Mouse (Mus musculus) embryonic fibroblast, embryonic 13.5 days (primary cell): ENCODE data around the gene Efcab12. TPM values are rescaled to one million over a fixed set of nuclear protein-coding genes. Genes with fewer than 3 reads are reported as not detected.

Experiments used
- H3K27ac ChIP-seq: 2 replicates; pipeline ENCODE4 v1.5.1; 2012; ENCODE audit warnings: low read length, control low read depth, inconsistent platforms; ENCODE audit not compliant: insufficient read depth
- H3K4me1 ChIP-seq: 2 replicates; pipeline ENCODE4 v1.6.1; 2011; ENCODE audit warnings: low read length; ENCODE audit not compliant: control insufficient read depth, insufficient read depth
- H3K4me3 ChIP-seq: 2 replicates; pipeline ENCODE4 v1.5.1; 2011; ENCODE audit warnings: mild to moderate bottlenecking, control low read depth, low read length; ENCODE audit not compliant: insufficient read depth
- CTCF ChIP-seq: IDR thresholded peaks from 2 replicates; pipeline ENCODE4 v1.5.1; 2011; ENCODE audit warnings: mild to moderate bottlenecking, control low read depth, low read length, moderate library complexity, borderline replicate concordance; ENCODE audit not compliant: insufficient read depth
- POLR2A ChIP-seq: IDR thresholded peaks from 2 replicates; pipeline ENCODE4 v1.6.1; 2011; ENCODE audit warnings: low read depth, mild to moderate bottlenecking, control low read depth, low read length, moderate library complexity
- polyA plus RNA-seq: library from polyadenylated mRNA; stranded (reverse); fragments of >200 nt; gene quantifications from 2 replicates; pipeline ENCODE4 v1.2.4, GENCODE M21; 2011; ENCODE audit warnings: low read depth; ENCODE audit not compliant: missing spikeins, insufficient read length

Efcab12 gene
- polyA plus RNA-seq, 1 experiment, result 0.19 TPM

DNA sequence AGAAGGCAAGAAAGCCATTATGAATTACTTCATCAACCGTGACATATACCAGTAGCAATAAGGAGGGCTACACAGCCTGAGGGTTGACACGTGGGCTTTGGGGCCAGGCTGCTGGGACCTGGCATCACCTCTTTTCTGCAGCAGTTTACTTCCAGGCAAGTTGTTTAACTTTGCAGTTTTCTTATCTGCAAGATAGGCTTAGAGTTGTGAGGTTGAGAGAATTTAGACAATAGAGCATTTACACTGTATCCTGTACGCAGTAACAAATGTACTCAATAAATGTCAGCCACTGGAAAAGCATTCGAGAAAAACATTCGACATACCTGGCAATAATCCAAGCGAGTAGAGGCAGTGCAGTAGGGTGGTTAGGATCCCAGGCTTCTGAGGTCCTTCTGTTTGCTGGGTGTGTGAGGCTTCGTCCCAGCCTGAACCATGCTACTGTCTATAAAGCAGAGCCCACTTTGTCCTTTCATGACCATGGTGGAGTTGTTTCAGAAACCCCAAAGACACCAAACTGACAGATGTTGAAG is 21.9 kb upstream of the Efcab12 start:
- Histone ChIP-seq H3K27ac (no peak overlapping the region), H3K4me1 (no peaks in the 10 kb centered on the region), H3K4me3 (no peak overlapping the region)
- TF ChIP-seq CTCF (no peak), POLR2A (no peak)

DNA sequence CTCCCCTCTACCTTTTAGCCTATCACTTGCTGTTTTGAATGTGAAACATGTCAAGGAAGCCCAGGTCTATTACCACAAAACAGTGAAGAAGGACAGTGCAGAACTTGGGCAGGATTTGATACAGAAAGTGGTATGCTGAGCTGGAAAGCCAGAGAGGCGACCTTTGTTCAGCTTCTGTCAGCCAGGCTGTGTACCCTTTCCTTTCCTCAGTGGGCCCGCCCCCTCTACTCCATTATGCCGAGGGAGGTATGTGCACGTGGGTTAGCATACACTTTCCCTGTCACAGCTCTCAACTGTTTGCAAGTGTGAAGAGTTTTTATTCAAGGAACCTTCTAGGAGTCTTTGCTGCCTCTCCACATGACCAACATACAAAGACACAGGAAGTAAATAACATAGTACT is 21.0 kb upstream of the Efcab12 start:
- Histone ChIP-seq H3K27ac (no peak overlapping the region), H3K4me1 (no peaks in the 10 kb centered on the region), H3K4me3 (no peak overlapping the region)
- TF ChIP-seq POLR2A, result no peak
- no peak for TF ChIP-seq CTCF

DNA sequence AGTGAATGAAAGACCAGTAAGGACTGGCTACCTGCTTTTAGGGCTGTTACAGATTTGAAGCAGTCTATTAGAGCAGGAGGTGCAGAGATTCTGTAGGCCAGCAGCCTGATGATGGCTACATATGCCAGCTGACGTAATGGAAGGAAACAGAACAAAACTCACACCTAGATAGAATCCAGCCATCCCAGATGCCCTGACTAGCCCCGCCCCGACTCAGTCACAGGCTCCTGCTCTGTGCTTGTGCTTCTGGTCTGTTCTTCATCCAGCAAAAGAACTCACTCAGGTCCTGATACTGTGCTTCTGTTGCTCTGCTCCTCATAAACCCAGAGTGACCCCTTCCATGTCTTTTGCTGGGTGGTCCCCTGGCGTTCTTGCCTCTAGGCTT is 18.1 kb upstream of the Efcab12 start:
- TF ChIP-seq POLR2A, result no peak
- no peak for TF ChIP-seq CTCF
- H3K4me1 ChIP-seq, result no peaks in the 10 kb centered on the region
- no peak overlapping the region for H3K27ac ChIP-seq
- H3K4me3 ChIP-seq, result no peak overlapping the region

DNA sequence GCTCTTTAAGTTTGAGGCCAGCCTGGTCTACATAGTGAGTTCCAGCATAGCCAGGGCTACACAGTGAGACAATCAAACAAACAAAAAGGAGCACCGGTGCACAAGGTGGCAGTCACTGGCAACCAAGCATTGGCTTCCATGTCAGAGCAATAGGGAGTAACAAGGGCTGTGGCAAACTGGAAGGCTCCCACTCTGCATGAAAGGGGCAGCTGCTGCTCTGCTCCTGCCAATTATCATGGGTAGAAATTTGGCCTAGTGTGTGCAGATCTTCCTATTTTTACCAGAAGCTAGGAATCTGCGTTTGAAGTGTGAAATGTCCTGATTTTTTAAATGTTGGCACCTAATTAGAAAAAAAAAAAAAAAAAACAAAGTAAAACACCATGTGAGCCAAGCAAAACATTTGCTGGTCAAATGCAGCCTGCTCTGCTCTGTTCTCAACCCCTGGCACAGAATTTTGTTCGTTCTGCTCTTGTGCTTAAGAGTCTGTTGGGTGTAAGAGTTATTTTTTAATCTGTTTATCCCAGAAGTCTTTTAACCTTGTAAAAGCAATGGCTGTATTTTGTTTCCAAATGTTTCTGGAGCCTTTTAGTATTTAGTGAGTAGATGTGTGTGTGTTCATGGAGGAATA is 17.6 kb upstream of the Efcab12 start:
- Histone ChIP-seq H3K4me1 (no peaks in the 10 kb centered on the region), H3K4me3 (no peak overlapping the region), H3K27ac (no peak overlapping the region)
- TF ChIP-seq POLR2A, result no peak
- TF ChIP-seq CTCF, result no peak

DNA sequence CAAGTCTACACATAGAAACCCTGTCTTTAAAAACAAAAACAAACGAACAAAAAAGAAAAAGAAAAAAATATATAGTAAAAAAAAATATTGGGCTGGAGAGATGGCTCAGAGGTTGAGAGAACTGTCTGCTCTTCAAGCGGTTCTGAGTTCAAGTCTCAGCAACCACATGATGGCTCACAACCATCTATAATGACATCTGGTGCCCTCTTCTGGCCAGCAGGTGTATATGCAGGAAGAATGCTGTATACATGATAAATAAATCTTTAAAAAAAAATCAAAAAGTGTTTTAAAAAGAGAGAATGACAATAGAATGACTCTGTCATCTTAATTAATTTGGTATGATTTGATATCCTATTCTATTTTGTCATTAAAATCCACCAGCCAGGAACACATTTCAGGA is 16.2 kb upstream of the Efcab12 start:
- no peak for TF ChIP-seq POLR2A
- TF ChIP-seq CTCF, result no peak

DNA sequence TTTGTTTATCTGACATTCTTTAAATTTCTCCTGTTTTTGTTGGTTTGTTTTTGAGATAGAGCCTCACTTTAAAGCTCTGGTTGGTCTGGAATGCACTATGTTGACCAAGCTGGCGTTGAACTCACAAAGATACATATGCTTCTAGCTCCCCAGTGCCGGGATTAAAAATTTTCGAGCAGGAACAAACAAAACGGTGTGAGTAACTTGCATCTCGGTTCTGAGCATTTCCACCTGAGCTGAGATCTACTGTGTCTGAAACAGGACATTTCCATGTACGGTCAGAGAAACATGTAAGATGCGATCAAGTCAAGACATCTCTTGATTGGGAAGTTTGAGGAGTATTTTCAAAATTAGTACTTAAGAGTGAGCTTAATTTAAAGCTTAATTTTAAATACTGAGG is 15.8 kb upstream of the Efcab12 start:
- peak overlapping the region; percentile 9 for H3K27ac ChIP-seq
- H3K4me3 ChIP-seq, result peak overlapping the region; percentile 48
- no peak for TF ChIP-seq CTCF
- no peak for TF ChIP-seq POLR2A
- no peaks in the 10 kb centered on the region for H3K4me1 ChIP-seq

More for the DNA sequence above, 16.2 kb upstream of the Efcab12 start:
- no peak overlapping the region for H3K27ac ChIP-seq
- H3K4me1 ChIP-seq, result no peaks in the 10 kb centered on the region
- no peak overlapping the region for H3K4me3 ChIP-seq

DNA sequence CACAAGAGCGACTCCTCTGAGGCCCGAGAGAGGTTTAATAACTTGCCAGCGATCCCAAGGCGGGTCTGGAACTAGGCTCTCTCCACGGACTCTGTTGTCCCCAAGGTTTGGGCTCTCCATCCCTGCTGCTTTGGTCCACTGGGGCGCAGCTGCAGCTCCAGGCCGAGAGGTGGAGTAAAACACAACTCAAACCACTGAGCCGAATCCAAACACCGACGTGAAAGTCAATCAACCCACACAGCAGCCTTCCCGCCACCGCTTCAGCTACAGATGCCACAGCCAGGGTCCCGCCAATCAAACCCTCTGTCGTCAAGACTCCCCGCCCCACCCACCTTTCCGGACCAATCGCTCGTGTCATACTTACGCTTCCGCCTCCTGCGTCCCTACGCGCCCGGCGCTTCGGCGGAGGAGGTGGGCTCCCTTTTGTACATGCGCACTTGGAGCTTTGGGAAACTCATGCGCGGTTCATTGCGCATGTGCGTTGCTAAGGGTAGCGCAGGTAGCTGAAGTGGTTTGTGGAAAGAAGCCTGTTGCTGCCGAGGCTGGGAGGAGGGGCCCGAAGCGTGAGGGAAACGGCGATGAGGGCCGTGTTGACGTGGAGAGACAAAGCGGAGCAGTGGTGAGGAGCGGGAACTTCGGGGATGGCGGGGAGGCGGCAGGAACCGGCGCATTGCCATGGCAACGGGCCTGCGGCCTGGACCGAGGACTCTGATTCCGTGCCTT is 15.0 kb upstream of the Efcab12 start, which contains the start of the genes Mbd4 and Ift122:
Gene Mbd4, minus strand, starts transcription at position 281 of the 723 bp plus-strand sequence.
Gene Ift122, plus strand, starts transcription at position 380 of the 723 bp plus-strand sequence.
- TF ChIP-seq POLR2A (peak; percentile 57), CTCF (0 out of 2 replicates have a peak, but pooled peaks have one; percentile 28)

DNA sequence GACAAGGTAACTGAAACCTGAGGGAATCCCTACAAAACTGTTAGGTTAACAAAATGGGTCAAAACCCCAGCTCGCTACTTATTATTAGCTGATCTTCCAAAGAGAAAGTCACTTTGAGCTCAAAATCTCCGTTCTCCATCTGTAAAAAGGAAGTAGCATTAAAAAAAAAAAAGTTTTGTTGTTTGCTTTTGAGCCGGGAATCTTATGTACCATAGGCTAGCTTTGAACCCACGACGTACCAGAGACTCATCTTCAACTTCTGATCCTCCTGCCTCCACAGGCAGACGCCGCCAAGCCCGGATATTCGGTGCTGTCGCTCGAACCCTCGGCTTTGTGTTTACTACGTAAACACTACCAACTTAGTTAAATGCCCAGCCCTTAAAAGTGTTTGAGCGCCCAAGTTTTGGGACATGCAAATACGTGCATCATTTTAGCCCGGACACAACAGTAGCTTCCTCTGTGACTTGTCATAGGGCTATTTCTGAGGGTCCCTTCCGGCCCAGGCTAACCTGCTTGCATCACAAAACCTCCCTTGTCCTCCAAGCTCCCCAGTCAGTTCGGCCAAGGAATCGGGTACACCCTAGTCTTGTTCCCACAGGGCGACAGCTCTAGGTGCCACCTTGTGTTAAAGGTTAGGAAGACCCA is 14.4 kb upstream of the Efcab12 start:
- H3K27ac ChIP-seq, result peak overlapping the region; percentile 50
- H3K4me3 ChIP-seq, result peak overlapping the region; percentile 69
- H3K4me1 ChIP-seq, result no peaks in the 10 kb centered on the region
- no peak for TF ChIP-seq CTCF
- no peak for TF ChIP-seq POLR2A

More for the DNA sequence above, 15.0 kb upstream of the Efcab12 start, which contains the start of the genes Mbd4 and Ift122:
- H3K4me3 ChIP-seq, result peak within 1 kb of the TSS; percentile 69
- peak within 1 kb of the TSS; percentile 50 for H3K27ac ChIP-seq
- H3K4me1 ChIP-seq, result no peaks in the 10 kb centered on the region

DNA sequence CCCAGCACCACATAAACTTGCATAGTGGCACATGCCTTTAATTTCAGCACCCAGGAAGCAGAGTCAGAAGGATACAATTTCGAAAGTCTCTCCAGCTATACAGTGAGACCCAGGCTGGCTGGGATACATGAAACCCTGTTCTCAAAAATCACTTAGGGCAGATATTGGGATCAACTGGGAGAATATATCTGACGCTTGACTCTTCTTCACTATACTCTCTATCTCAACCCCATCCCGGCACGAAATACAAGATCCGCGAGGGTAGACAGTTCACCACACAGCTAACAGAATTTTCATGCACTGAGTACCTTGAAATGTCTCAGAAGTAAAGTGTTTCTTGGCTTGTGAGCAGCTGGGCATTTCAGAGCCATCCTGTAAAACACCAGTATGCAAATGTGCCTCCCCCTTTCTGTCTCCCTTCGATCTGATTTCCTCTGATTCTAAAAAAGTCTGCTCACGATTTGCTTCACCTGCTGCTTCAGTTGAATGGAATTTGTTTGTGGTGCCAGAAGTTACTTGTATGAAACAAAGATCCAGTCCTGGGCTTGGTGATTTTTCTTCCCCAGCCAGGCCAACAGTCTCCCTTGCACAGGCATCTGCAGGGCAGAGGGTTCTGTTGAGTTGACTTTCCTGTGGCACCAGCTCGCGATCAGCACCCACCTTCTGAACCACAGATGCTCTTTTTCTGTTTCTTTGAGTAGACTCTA is 10.5 kb upstream of the Efcab12 start:
- TF ChIP-seq POLR2A (no peak), CTCF (no peak)
- no peak overlapping the region for H3K4me3 ChIP-seq
- H3K4me1 ChIP-seq, result no peaks in the 10 kb centered on the region
- no peak overlapping the region for H3K27ac ChIP-seq
